Mouse (Mus musculus) CH12.LX (cell line): ENCODE measurements around the gene D1Pas1.

Source experiments
- CHD2 ChIP-seq: IDR thresholded peaks from 2 replicates; pipeline ENCODE4 v1.6.1; 2011; ENCODE audit warnings: low read length, improper control_type of control experiment
- CTCF ChIP-seq, 2 experiments: IDR thresholded peaks in 1 of 2; conservative IDR thresholded peaks in 1 of 2; 2 replicates each; pipeline ENCODE4 v1.5.1; 2011 to 2012; ENCODE audit warnings: low read depth in 2 of 2, low read length in 2 of 2, improper control_type of control experiment in 1 of 2, inconsistent platforms in 1 of 2, mild to moderate bottlenecking in 1 of 2, moderate library complexity in 1 of 2
- E2F4 ChIP-seq: IDR thresholded peaks from 2 replicates; pipeline ENCODE4 v1.6.1; 2011; ENCODE audit warnings: low read depth, low read length, improper control_type of control experiment; ENCODE audit not compliant: insufficient replicate concordance
- EP300 ChIP-seq: IDR thresholded peaks from 2 replicates; pipeline ENCODE4 v1.6.1; 2011; ENCODE audit warnings: low read length, improper control_type of control experiment
- NELFE ChIP-seq: IDR thresholded peaks from 2 replicates; pipeline ENCODE4 v1.6.1; 2011; ENCODE audit warnings: low read depth, low read length, improper control_type of control experiment
- NRF1 ChIP-seq: IDR thresholded peaks from 2 replicates; pipeline ENCODE4 v1.6.1; 2014; ENCODE audit warnings: low read depth, mild to moderate bottlenecking, inconsistent platforms, low read length, improper control_type of control experiment, moderate library complexity
- PAX5 ChIP-seq: IDR thresholded peaks from 2 replicates; pipeline ENCODE4 v1.6.1; 2012; ENCODE audit warnings: low read length, inconsistent platforms, mixed read lengths
- POLR2A ChIP-seq: IDR thresholded peaks from 2 replicates; pipeline ENCODE4 v1.6.1; 2011; ENCODE audit warnings: low read depth, mild to moderate bottlenecking, improper control_type of control experiment, low read length
- RCOR1 ChIP-seq: conservative IDR thresholded peaks from 2 replicates; pipeline ENCODE4 v1.6.1; 2012; ENCODE audit warnings: low read depth, mild to moderate bottlenecking, inconsistent platforms, low read length, improper control_type of control experiment
- TCF12 ChIP-seq: IDR thresholded peaks from 2 replicates; pipeline ENCODE4 v1.6.1; 2014; ENCODE audit warnings: low read depth, mild to moderate bottlenecking, inconsistent platforms, low read length, improper control_type of control experiment
- USF2 ChIP-seq: conservative IDR thresholded peaks from 2 replicates; pipeline ENCODE4 v1.6.1; 2011; ENCODE audit warnings: low read depth, low read length, improper control_type of control experiment
- ZMIZ1 ChIP-seq: IDR thresholded peaks from 2 replicates; pipeline ENCODE4 v1.6.1; 2012; ENCODE audit warnings: low read depth, mild to moderate bottlenecking, inconsistent platforms, low read length, improper control_type of control experiment

GRCm38 (mm10) chr1:186964143-186964875, 2.9 kb upstream of the D1Pas1 start:
- TF ChIP-seq E2F4 (no peak), CTCF (conservative IDR thresholded peaks at IDR 0.05 in 1 of 2, IDR thresholded peaks at IDR 0.05 in 1 of 2; ENCODE audit: low read depth in 2 of 2, low read length in 2 of 2) (no peak), USF2 (no peak), NRF1 (no peak), TCF12 (no peak), NELFE (no peak), POLR2A (no peak), PAX5 (no peak), CHD2 (no peak), EP300 (no peak), RCOR1 (no peak), ZMIZ1 (no peak)
